In the genomic region with DNA sequence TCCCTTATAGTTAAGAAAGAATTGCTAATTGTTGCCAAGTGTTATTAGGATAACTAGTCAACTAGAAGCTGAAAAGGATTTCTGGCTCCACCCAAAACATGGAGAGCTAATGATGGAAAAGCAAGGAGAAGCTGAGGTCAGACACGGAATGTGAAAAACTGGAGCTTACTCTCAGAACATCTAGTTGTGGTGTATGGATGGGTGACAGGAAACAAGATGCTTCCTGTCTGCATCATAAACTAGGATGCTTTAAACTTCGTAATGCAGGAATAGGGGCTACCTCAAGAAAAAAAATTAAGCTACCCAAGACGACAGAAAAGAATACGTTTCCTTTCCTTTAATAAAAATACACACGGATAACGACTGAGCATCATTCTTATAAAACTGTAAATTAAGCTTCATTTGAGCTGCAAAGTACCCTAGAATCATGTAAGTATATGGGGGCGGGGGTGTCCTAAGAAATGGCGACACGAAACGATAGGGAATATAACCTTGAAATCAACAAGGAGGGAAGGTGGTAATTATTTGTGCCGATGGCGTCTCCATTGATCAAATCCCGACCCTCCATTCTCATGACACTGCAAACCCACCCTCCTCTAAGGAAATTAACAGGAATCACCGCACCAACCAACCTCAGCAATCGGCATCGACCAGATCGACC, we compare ENCODE assay signal across 8 mouse cellular contexts. TPM values are rescaled to one million over a fixed set of nuclear protein-coding genes. Genes with fewer than 3 reads are reported as not detected.
DNase-seq lines count a peak whose midpoint lies in the region; ATAC-seq lines count a peak whose summit lies in the region.

No protein-coding gene starts in this region.

- H3K4me3 ChIP-seq in lung, embryonic 15.5 days = peak overlapping the region; percentile 57
- H3K4me3 ChIP-seq in hindbrain, embryonic 11.5 days (ENCODE audit: low read depth, low read length) = peak overlapping the region; percentile 48
- peak overlapping the region; percentile 47 for H3K4me3 ChIP-seq in midbrain, embryonic 11.5 days (ENCODE audit: low read depth, low read length)

- H3K27ac ChIP-seq in lung, embryonic 15.5 days = peak overlapping the region; percentile 53; the same call in 1 of the 2 replicates
- H3K27ac ChIP-seq in hindbrain, embryonic 11.5 days (ENCODE audit: low read depth, low read length) = peak overlapping the region; percentile 76
- peak overlapping the region; percentile 59; the same call in 1 of the 2 replicates for H3K27ac ChIP-seq in midbrain, embryonic 11.5 days (ENCODE audit: low read depth, low read length)

- peak overlapping the region; percentile 46 for H3K4me2 ChIP-seq in lung, embryonic 15.5 days
- H3K4me2 ChIP-seq in hindbrain, embryonic 11.5 days (replicated peaks; ENCODE audit: low read depth, low read length) = peak overlapping the region; percentile 29
- peak overlapping the region; percentile 48 for H3K4me2 ChIP-seq in midbrain, embryonic 11.5 days

- no peak for ATAC-seq in lung, embryonic 15.5 days (ENCODE audit: borderline replicate concordance, extremely low read depth, low FRiP score, low TSS enrichment)
- no peak for ATAC-seq in hindbrain, embryonic 11.5 days (ENCODE audit: low FRiP score)
- no peak for ATAC-seq in midbrain, embryonic 11.5 days (ENCODE audit: low FRiP score)

- no peak for DNase-seq in lung, postnatal 36 days
- DNase-seq in brain, embryonic 18.5 days (ENCODE audit: low read depth, low spot score) = peak; percentile 1
- DNase-seq in hindbrain, embryonic 11.5 days (ENCODE audit: low spot score) = no peak
- peak; percentile 83 for DNase-seq in midbrain, embryonic 11.5 days (ENCODE audit: low spot score, missing footprints)
- no peak for DNase-seq in ovary, postnatal 10 days (ENCODE audit: low spot score)
- DNase-seq in urinary bladder, postnatal 10 days (ENCODE audit: low spot score) = no peak
- no peak for DNase-seq in layer of hippocampus, postnatal 25 days (ENCODE audit: extremely low spot score in 1 of 2, low spot score in 1 of 2)

- no peaks in the 10 kb centered on the region for H3K36me3 ChIP-seq in lung, embryonic 15.5 days
- H3K36me3 ChIP-seq in hindbrain, embryonic 11.5 days (ENCODE audit: control insufficient read depth, insufficient read depth, low read length) = no peaks in the 10 kb centered on the region
- no peaks in the 10 kb centered on the region for H3K36me3 ChIP-seq in midbrain, embryonic 11.5 days (ENCODE audit: control insufficient read depth, insufficient read depth, low read length)

- peak overlapping the region; percentile 47 for H3K9ac ChIP-seq in lung, embryonic 15.5 days
- H3K9ac ChIP-seq in hindbrain, embryonic 11.5 days (ENCODE audit: low read depth, low read length) = peak overlapping the region; percentile 44
- peak overlapping the region; percentile 50 for H3K9ac ChIP-seq in midbrain, embryonic 11.5 days (ENCODE audit: low read length)

- WGBS in lung, embryonic 15.5 days = 12% methylated on average over 17 of the region's 17 CpGs
- 19% methylated on average over 17 of the region's 17 CpGs for WGBS in hindbrain, embryonic 11.5 days
- WGBS in midbrain, embryonic 11.5 days = 20% methylated on average over 17 of the region's 17 CpGs

- H3K27me3 ChIP-seq in lung, embryonic 15.5 days = no peaks in the 10 kb centered on the region
- no peaks in the 10 kb centered on the region for H3K27me3 ChIP-seq in hindbrain, embryonic 11.5 days (ENCODE audit: control insufficient read depth, insufficient read depth, low read length)
- H3K27me3 ChIP-seq in midbrain, embryonic 11.5 days (ENCODE audit: control insufficient read depth, insufficient read depth, low read length) = no peaks in the 10 kb centered on the region

- no peaks in the 10 kb centered on the region for H3K9me3 ChIP-seq in lung, embryonic 15.5 days
- H3K9me3 ChIP-seq in hindbrain, embryonic 11.5 days (ENCODE audit: control insufficient read depth, low read length) = no peaks in the 10 kb centered on the region
- no peaks in the 10 kb centered on the region for H3K9me3 ChIP-seq in midbrain, embryonic 11.5 days (ENCODE audit: control insufficient read depth, low read length)

- no peaks in the 10 kb centered on the region for H3K4me1 ChIP-seq in lung, embryonic 15.5 days
- H3K4me1 ChIP-seq in hindbrain, embryonic 11.5 days (replicated peaks; ENCODE audit: control insufficient read depth, insufficient read depth, low read length) = no peaks in the 10 kb centered on the region
- H3K4me1 ChIP-seq in midbrain, embryonic 11.5 days (ENCODE audit: control insufficient read depth, insufficient read depth, low read length) = no peaks in the 10 kb centered on the region

RNA-seq across cellular contexts. Expression of a gene that starts 0.6 kb away (rescaled TPM):
- 11.8 and 12.2 TPM in 2 replicates for polyA plus RNA-seq in lung, embryonic 15.5 days (2015; fragmentation: Nextera tagmentation; extraction: Ambion mirVana)
- 18.8 and 19.8 TPM in 2 replicates for polyA plus RNA-seq in hindbrain, embryonic 11.5 days (2014; fragmentation: Nextera tagmentation; extraction: Ambion mirVana)
- 19.8 and 22.6 TPM in 2 replicates for polyA plus RNA-seq in midbrain, embryonic 11.5 days (2014; fragmentation: Nextera tagmentation; extraction: Ambion mirVana)
- 10 to 100 TPM; 36.8 to 38.0 TPM for total RNA-seq in layer of hippocampus, postnatal 25 days (2021)

Comparison
In these comparisons a context has a peak if more than half of its experiments do, and no peak if none do; other contexts are left out.
1. DNase-seq: peak in brain, embryonic 18.5 days (single experiment) and midbrain, embryonic 11.5 days (single experiment); none in lung, postnatal 36 days (single experiment), hindbrain, embryonic 11.5 days (single experiment), ovary, postnatal 10 days (single experiment), urinary bladder, postnatal 10 days (single experiment) and layer of hippocampus, postnatal 25 days (0 of 2).
2. Peak in every context shown above with its lines, with median percentiles within 50 percentile points of each other: H3K27ac ChIP-seq, H3K4me2 ChIP-seq, H3K4me3 ChIP-seq and H3K9ac ChIP-seq.